Mouse (Mus musculus): ENCODE data around the gene Mzt1.
"Not testable (repeated sequence)": the region's sequence is repeated elsewhere in the genome, so short reads cannot be mapped to it uniquely, and the experiment has no call there.

Gene Mzt1

GRCm38 (mm10) chr14:99046031-99046781 lies at the start of gene Mzt1, which contains the start of gene Bora:
Mzt1 (minus strand) TSS chr14:99046134.
Bora (plus strand) TSS chr14:99046222.
- in situ Hi-C loops (cut with MboI, MseI) = loop anchor here (5.0 kb wide), 1 partner anchor 51 kb away; the partner anchor contains the start of genes Dis3 and Pibf1

GRCm38 (mm10) chr14:99088947-99089346 lies 43.0 kb upstream of the Mzt1 start:
- in situ Hi-C loops (cut with MboI, MseI) = no loop called here

GRCm38 (mm10) chr14:99071146-99071545 lies 25.2 kb upstream of the Mzt1 start:
- in situ Hi-C loops (cut with MboI, MseI) = no loop called here

- in situ Hi-C loops (cut with MboI, MseI) = no loop called here
Measured at GRCm38 (mm10) chr14:99063091-99063490, 17.2 kb upstream of the Mzt1 start.

- in situ Hi-C loops (cut with MboI, MseI) = no loop called here
Measured at GRCm38 (mm10) chr14:99060616-99061015, 14.7 kb upstream of the Mzt1 start.

- in situ Hi-C loops (cut with MboI, MseI) = no loop called here
Measured at GRCm38 (mm10) chr14:99058959-99059586, 13.1 kb upstream of the Mzt1 start.

GRCm38 (mm10) chr14:99046782-99047181 lies 848 bp upstream of the Mzt1 start:
- in situ Hi-C loops (cut with MboI, MseI) = loop anchor here (5.0 kb wide), 1 partner anchor 51 kb away; the partner anchor contains the start of genes Dis3 and Pibf1

GRCm38 (mm10) chr14:99045378-99046030 lies 430 bp downstream of the Mzt1 start:
- in situ Hi-C loops (cut with MboI, MseI) = loop anchor here (5.0 kb wide), 1 partner anchor 52 kb away; the partner anchor contains the start of genes Dis3 and Pibf1

- in situ Hi-C loops (cut with MboI, MseI) = loop anchor here (5.0 kb wide), 1 partner anchor 53 kb away; the partner anchor contains the start of genes Dis3 and Pibf1
Measured at GRCm38 (mm10) chr14:99044718-99045117, 1.2 kb downstream of the Mzt1 start.

GRCm38 (mm10) chr14:99044096-99044495 lies 1.8 kb downstream of the Mzt1 start:
- in situ Hi-C loops (cut with MboI, MseI) = no loop called here

- in situ Hi-C loops (cut with MboI, MseI) = no loop called here
Measured at GRCm38 (mm10) chr14:99043499-99043898, 2.4 kb downstream of the Mzt1 start.

GRCm38 (mm10) chr14:99041416-99041815 lies 4.5 kb downstream of the Mzt1 start:
- in situ Hi-C loops (cut with MboI, MseI) = no loop called here

- in situ Hi-C loops (cut with MboI, MseI) = not testable (repeated sequence)
Measured at GRCm38 (mm10) chr14:99039308-99039707, 6.6 kb downstream of the Mzt1 start.

GRCm38 (mm10) chr14:99037703-99038102 lies 8.2 kb downstream of the Mzt1 start:
- in situ Hi-C loops (cut with MboI, MseI) = no loop called here

GRCm38 (mm10) chr14:99036039-99036438 lies 9.9 kb downstream of the Mzt1 start:
- in situ Hi-C loops (cut with MboI, MseI) = no loop called here

GRCm38 (mm10) chr14:99034851-99035250 lies 11.1 kb downstream of the Mzt1 start:
- in situ Hi-C loops (cut with MboI, MseI) = not testable (repeated sequence)

GRCm38 (mm10) chr14:99032596-99032995 lies 13.3 kb downstream of the Mzt1 start:
- in situ Hi-C loops (cut with MboI, MseI) = no loop called here

GRCm38 (mm10) chr14:99031337-99031873 lies 14.5 kb downstream of the Mzt1 start:
- in situ Hi-C loops (cut with MboI, MseI) = no loop called here

GRCm38 (mm10) chr14:99029987-99030386 lies 15.9 kb downstream of the Mzt1 start:
- in situ Hi-C loops (cut with MboI, MseI) = no loop called here

GRCm38 (mm10) chr14:99022346-99023086 lies 23.4 kb downstream of the Mzt1 start:
- in situ Hi-C loops (cut with MboI, MseI) = no loop called here

GRCm38 (mm10) chr14:99019136-99019808 lies 26.7 kb downstream of the Mzt1 start:
- in situ Hi-C loops (cut with MboI, MseI) = no loop called here
